Mouse (Mus musculus) retina, adult 2 months (tissue): ENCODE data around the gene Olfr615.
"Not testable (repeated sequence)": the region's sequence is repeated elsewhere in the genome, so short reads cannot be mapped to it uniquely, and the experiment has no call there.

Experiments
- DNase-seq: peaks from one replicate; pipeline ENCODE4 v3.0.0-alpha.2; 2012; ENCODE audit warnings: low read depth, low spot score

Gene Olfr615

GRCm38 (mm10) chr7:103555779-103556178 is at the start of gene Olfr615:
TSS of gene Olfr615 (plus strand) at chr7:103556079.
- DNase-seq = no peak

DNA sequence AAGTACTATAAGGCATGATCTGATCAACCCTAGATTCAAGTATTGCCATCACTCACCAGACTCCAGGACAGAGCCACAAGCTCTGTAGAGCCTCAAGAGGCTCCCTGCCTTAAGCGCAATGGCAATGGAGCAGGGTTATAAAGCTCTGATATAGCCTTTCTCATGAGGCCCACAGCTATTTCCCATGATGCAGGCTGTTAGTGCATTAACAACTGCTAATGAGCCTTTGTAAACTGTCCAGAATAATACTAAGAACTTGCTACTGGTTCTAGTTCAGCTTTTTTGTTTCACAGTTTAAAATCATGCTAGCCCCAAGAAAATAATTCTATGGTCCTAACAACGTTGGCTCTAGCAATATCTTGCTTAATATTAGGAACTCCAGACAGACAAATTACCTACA is 43.9 kb upstream of the Olfr615 start, which contains the start of gene Olfr610:
TSS of gene Olfr610 (minus strand) at position 101 of the 400 bp plus-strand sequence.
- DNase-seq = no peak

DNA sequence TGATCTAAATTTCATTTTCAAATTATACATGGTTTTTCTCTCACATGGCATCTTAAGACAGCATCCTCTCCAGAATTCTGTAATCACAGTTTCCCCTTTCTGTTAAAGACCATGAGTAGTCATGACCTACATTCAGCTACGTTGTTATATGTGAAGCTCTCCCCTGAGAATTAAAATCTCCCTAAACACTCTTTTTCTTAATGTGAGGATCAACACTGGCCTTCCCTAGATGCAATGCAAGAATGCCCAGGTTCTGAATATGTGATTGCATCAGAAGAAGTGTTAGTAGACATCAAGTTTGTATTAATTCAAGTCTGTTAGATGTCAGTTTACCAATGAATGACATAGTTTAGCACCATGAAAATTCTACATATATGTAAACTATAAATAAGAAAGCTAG is 35.1 kb upstream of the Olfr615 start, which contains the start of gene Olfr611:
TSS of gene Olfr611 (minus strand) at position 101 of the 400 bp plus-strand sequence.
- not testable (repeated sequence) for DNase-seq

- DNase-seq = not testable (repeated sequence)
Observed at GRCm38 (mm10) chr7:103542617-103543016, 13.3 kb upstream of the Olfr615 start, which contains the start of gene Olfr612. TSS of gene Olfr612 (minus strand) at chr7:103542717.

DNA sequence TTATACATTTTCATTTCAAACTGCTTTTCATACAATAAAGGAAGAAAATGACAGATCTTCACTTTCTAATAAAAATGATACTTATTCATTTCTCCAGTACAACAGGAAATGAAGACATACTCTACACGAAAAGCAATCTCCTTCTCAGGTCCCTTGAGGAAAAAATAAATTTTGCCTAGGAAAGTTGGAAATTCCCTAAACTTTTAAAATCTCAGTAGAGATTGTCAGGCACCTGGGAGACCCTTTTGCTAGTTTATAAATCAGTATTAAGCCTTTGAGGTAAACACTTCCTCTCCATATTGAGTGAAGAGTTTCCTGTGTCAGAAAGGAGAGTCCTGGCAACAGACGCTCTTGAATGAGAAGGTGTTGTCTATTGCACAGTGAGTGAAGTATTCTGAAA is 8.1 kb upstream of the Olfr615 start, which contains the start of gene Olfr613:
TSS of gene Olfr613 (plus strand) at position 301 of the 400 bp plus-strand sequence.
- DNase-seq = no peak

- no peak for DNase-seq
Observed at GRCm38 (mm10) chr7:103569043-103569442, 13.2 kb downstream of the Olfr615 start, which contains the start of gene Olfr616. TSS of gene Olfr616 (minus strand) at chr7:103569143.

DNA sequence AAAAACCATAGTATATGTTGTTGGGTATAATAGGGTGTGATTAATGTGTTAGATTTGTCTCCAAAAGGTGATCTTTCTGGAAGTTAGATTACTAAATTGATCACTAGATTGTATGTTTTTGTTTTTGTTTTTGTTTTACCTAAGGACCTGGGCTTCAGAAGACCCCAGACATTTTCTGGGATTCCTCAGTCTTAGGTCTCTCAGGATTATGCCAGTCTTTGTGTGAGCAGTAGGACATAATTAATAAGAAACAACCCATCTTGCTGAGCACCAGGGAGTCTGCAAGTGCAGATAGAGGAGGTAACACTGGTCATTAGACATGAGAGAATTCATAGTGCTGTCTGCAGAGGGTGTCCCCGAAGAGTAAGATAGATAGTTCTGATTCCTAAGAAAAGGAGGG is 16.9 kb downstream of the Olfr615 start, which contains the start of gene Olfr617:
TSS of gene Olfr617 (plus strand) at position 301 of the 400 bp plus-strand sequence.
- no peak for DNase-seq

GRCm38 (mm10) chr7:103589803-103590202 is 33.9 kb downstream of the Olfr615 start, which contains the start of gene Olfr618:
TSS of gene Olfr618 (plus strand) at chr7:103590103.
- DNase-seq = no peak

DNA sequence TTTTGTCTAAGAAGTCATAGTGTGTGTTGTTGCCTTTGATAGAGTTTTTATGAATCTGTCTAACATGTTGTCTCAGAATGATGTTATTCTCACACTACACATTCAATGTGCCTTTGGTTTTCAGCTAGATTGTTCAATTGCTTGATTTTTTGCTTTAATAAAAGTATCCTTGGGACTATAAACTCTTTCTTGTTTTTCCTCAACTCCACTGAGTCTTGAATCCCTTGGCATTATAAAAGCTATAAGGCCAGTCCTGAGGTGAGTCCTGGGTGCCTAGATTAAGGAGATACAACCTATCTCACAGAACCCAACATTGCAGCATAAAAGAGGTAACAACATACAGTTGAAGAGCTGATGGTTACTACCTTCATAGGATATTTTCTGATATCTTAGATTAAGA is 44.4 kb downstream of the Olfr615 start, which contains the start of gene Olfr619:
TSS of gene Olfr619 (plus strand) at position 301 of the 400 bp plus-strand sequence.
- DNase-seq = no peak

- DNase-seq = no peak
Observed at GRCm38 (mm10) chr7:103607425-103607824, 51.5 kb downstream of the Olfr615 start.

GRCm38 (mm10) chr7:103612434-103612833 is 56.6 kb downstream of the Olfr615 start, which contains the start of gene Olfr620:
TSS of gene Olfr620 (minus strand) at chr7:103612534.
- no peak for DNase-seq
